Comparison of ENCODE assay signal across 24 mouse cellular contexts in genomic region chrX:79606462-79606861, GRCm38 (mm10).
DNase-seq lines count a peak whose midpoint lies in the region; ATAC-seq and TF ChIP-seq lines count a peak whose summit lies in the region.
"Had no signal": no experiment of that assay in that cellular context is flagged by ENCODE, and none has a peak within 500 bp of the region (broad histone marks: within the 10 kb centered on the region; RNA-seq: fewer than 3 reads in every experiment).

No protein-coding gene starts in this region.

- DNase-seq in ES-E14 (ENCODE audit: low read depth, low spot score) (peak; percentile 47), WW6 (ENCODE audit: low read depth, low spot score) (peak; percentile 16)
- no peak for DNase-seq in adrenal gland, postnatal 36 days
- no peak for DNase-seq in cerebellum, postnatal 10 days
- DNase-seq: adrenal gland, adult 2 months; adrenal gland, postnatal 10 days; adrenal gland, postnatal 25 days; cerebellum, adult 11-12 months; cerebellum, adult 2 months; cerebellum, adult 9-10 months; cerebellum, postnatal 14 days; cerebellum, postnatal 36 days; embryo, embryonic 11 days; forebrain, postnatal 0 days had no signal

- H3K27ac ChIP-seq in ES-Bruce4 (ENCODE audit: insufficient read depth, low read length) (no peak overlapping the region), ES-E14 (ENCODE audit: insufficient read depth, low read depth, low read length, poor library complexity, severe bottlenecking) (no peak overlapping the region)
- H3K27ac ChIP-seq in forebrain, embryonic 16.5 days (ENCODE audit: low read length): no peak overlapping the region
- H3K27ac ChIP-seq: embryonic facial prominence, embryonic 13.5 days; embryonic facial prominence, embryonic 15.5 days; forebrain, embryonic 10.5 days; forebrain, embryonic 12.5 days had no signal

- in situ Hi-C loops in ES-E14 (cut with MboI; ENCODE audit: low sequenced_read_pairs in 2 of 2, unreplicated experiment in 2 of 2): no loop called here

- H3K9me3 ChIP-seq in ES-Bruce4 (replicated peaks; ENCODE audit: control insufficient read depth, insufficient read depth, low read length, poor library complexity, severe bottlenecking) (no peaks in the 10 kb centered on the region), ES-E14 (ENCODE audit: control insufficient read depth, insufficient read depth, low read depth, low read length) (no peaks in the 10 kb centered on the region)
- no peaks in the 10 kb centered on the region for H3K9me3 ChIP-seq in forebrain, embryonic 16.5 days (ENCODE audit: control insufficient read depth, low read length)
- H3K9me3 ChIP-seq: embryonic facial prominence, embryonic 13.5 days; embryonic facial prominence, embryonic 15.5 days; forebrain, embryonic 10.5 days; forebrain, embryonic 12.5 days; G1E had no signal

- H3K4me2 ChIP-seq in forebrain, embryonic 16.5 days (ENCODE audit: low read length): no peak overlapping the region
- H3K4me2 ChIP-seq: embryonic facial prominence, embryonic 13.5 days; embryonic facial prominence, embryonic 15.5 days; forebrain, embryonic 12.5 days had no signal

- H3K4me3 ChIP-seq in ES-Bruce4 (ENCODE audit: low read depth, low read length): no peak overlapping the region
- no peak overlapping the region for H3K4me3 ChIP-seq in ES-E14 (ENCODE audit: insufficient read depth in 1 of 2, low read depth in 1 of 2, low read length in 2 of 2, poor library complexity in 1 of 2, severe bottlenecking in 1 of 2)
- no peak overlapping the region for H3K4me3 ChIP-seq in forebrain, embryonic 16.5 days (replicated peaks; ENCODE audit: low read length)
- H3K4me3 ChIP-seq: embryonic facial prominence, embryonic 13.5 days; embryonic facial prominence, embryonic 15.5 days; erythroblast, embryonic 14.5 days; forebrain, embryonic 10.5 days; forebrain, embryonic 12.5 days had no signal

- TF ChIP-seq POLR2A in ES-Bruce4 (IDR thresholded peaks at IDR 0.05; ENCODE audit: insufficient read depth, low read length): no peak

- H3K4me1 ChIP-seq in ES-Bruce4 (ENCODE audit: control insufficient read depth, insufficient read depth, low read length) (peaks cover 1% of the 10 kb centered on the region), ES-E14 (ENCODE audit: control insufficient read depth in 2 of 2, insufficient read depth in 2 of 2, low read length in 2 of 2, poor library complexity in 1 of 2) (peaks cover 0 to 2% of the 10 kb centered on the region in 2 experiments; a peak in 1 of 4 replicates)
- H3K4me1 ChIP-seq in forebrain, embryonic 16.5 days (replicated peaks; ENCODE audit: control insufficient read depth, insufficient read depth, low read length): no peaks in the 10 kb centered on the region
- H3K4me1 ChIP-seq: embryonic facial prominence, embryonic 13.5 days; embryonic facial prominence, embryonic 15.5 days; forebrain, embryonic 10.5 days; forebrain, embryonic 12.5 days had no signal

- ATAC-seq in forebrain, embryonic 16.5 days: no peak
- ATAC-seq: forebrain, embryonic 14.5 days; forebrain, postnatal 0 days; Patski had no signal

- TF ChIP-seq EP300 in ES-Bruce4 (IDR thresholded peaks at IDR 0.05; ENCODE audit: insufficient read depth, low read depth, low read length): peak; percentile 75; the same call in 1 of the 2 replicates

- TF ChIP-seq CTCF in ES-Bruce4 (IDR thresholded peaks at IDR 0.05; ENCODE audit: low read depth, low read length): no peak

- H3K9ac ChIP-seq in ES-Bruce4 (ENCODE audit: low read depth, poor library complexity, severe bottlenecking) (no peak overlapping the region), ES-E14 (ENCODE audit: insufficient read depth, low read depth, low read length, poor library complexity, severe bottlenecking) (no peak overlapping the region)
- H3K9ac ChIP-seq in forebrain, embryonic 16.5 days (replicated peaks; ENCODE audit: low read depth, low read length): no peak overlapping the region
- H3K9ac ChIP-seq: embryonic facial prominence, embryonic 13.5 days; embryonic facial prominence, embryonic 15.5 days; forebrain, embryonic 12.5 days; forebrain, postnatal 0 days had no signal

- no peaks in the 10 kb centered on the region for H3K27me3 ChIP-seq in ES-Bruce4 (ENCODE audit: control insufficient read depth, insufficient read depth, low read length, poor library complexity, severe bottlenecking)
- H3K27me3 ChIP-seq in forebrain, embryonic 16.5 days (replicated peaks; ENCODE audit: control insufficient read depth, insufficient read depth, low read length): no peaks in the 10 kb centered on the region
- H3K27me3 ChIP-seq: embryonic facial prominence, embryonic 13.5 days; embryonic facial prominence, embryonic 15.5 days; forebrain, embryonic 12.5 days had no signal

- WGBS in forebrain, embryonic 16.5 days: 83% methylated on average over 2 of the region's 2 CpGs

- H3K36me3 ChIP-seq in ES-Bruce4 (ENCODE audit: control insufficient read depth, insufficient read depth, low read length, poor library complexity, severe bottlenecking) (no peaks in the 10 kb centered on the region), ES-E14 (ENCODE audit: control insufficient read depth, insufficient read depth, low read length, poor library complexity, severe bottlenecking) (no peaks in the 10 kb centered on the region)
- no peaks in the 10 kb centered on the region for H3K36me3 ChIP-seq in forebrain, embryonic 16.5 days (ENCODE audit: control insufficient read depth, insufficient read depth)
- H3K36me3 ChIP-seq: embryonic facial prominence, embryonic 13.5 days; embryonic facial prominence, embryonic 15.5 days; forebrain, embryonic 10.5 days; forebrain, embryonic 12.5 days; G1E had no signal

TF ChIP-seq in ES-E14, 5 proteins besides CTCF, POLR2A, EP300 and RAD21:
- TF ChIP-seq HCFC1 (IDR thresholded peaks at IDR 0.05; ENCODE audit: borderline replicate concordance, insufficient read depth, low read length): no peak
- TF ChIP-seq ZNF384 (IDR thresholded peaks at IDR 0.05; ENCODE audit: low read depth, low read length): no peak
- TF ChIP-seq CHD2 (IDR thresholded peaks at IDR 0.05; ENCODE audit: low read depth, low read length): no peak
- no peak for TF ChIP-seq MAFK (IDR thresholded peaks at IDR 0.05; ENCODE audit: insufficient read depth, low read depth, low read length)
- TF ChIP-seq ZC3H11A (IDR thresholded peaks at IDR 0.05; ENCODE audit: borderline replicate concordance, low read depth, low read length): no peak

Comparison
In these comparisons a context has a peak if more than half of its experiments do, and no peak if none do; other contexts are left out.
1. DNase-seq: peak in ES-E14 (single experiment) and WW6 (single experiment); none in adrenal gland, postnatal 36 days (0 of 2) and cerebellum, postnatal 10 days (0 of 2).